Mouse (Mus musculus) embryo, embryonic 10.5 days (tissue): ENCODE results near the gene Necab3.
A peak's percentile ranks its signal among the peaks of the same experiment; 100 is the strongest.

ENCODE experiments used
- DNase-seq: peaks from one replicate; pipeline ENCODE4 v3.0.0-alpha.2; 2015; ENCODE audit warnings: low spot score

Gene Necab3

DNA sequence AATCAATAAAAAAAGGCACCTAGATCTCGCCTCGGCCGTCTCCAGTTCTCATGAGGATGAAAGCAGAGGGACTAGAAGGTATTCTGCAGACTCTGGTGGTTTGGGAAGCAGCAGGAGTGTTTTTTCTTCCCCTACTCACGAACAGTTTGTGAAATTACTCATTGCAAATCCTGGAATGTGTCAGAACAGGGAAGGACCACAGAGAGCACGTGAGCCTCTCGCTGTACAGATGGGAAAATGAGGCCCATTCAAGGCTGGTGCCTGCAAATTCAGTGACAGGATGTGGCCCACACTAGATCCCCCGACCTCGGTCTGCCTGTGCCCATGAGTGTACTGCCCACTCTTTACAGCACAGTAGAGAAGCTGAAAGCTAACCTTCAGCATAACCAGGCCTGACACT is 13.3 kb upstream of the Necab3 start:
- DNase-seq, result no peak

DNA sequence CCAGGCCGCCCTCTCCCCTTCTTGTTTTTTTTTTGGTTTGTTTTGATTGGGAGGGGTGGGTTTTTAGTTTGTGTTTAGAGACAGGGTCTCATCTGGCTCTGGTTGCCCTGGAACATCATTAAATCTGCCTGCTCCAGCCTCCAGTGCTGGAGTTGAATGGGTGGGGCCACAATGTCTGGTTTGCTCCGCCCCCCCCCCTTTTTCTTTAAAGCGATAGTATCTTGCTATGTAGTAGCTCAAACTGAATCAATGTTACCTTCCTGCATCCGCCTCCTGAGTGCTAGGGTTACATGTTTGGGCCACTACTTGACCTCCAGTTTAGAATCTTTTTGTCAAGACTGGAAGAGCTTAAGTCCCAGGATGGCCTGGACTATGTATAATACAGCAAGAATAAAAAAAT is 12.6 kb upstream of the Necab3 start:
- no peak for DNase-seq

DNA sequence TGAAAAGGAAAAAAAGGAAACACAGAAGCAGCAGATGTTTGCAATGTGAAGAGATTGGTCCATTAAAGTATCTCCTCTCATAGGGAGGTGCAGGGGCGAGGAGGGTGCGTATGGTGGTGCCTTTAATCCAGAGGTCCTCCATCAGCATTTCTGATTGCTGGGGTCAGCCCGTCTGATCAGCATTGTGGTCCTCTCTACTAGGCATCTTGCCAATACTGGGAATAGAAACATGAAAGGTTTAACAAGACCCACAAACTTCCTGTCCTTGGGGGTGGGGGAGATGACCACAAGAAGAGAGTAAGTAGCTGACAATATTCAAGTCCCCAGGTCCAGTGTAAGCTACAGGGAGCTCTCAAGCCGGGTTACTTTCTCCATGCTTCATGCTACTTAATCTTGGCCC is 12.0 kb upstream of the Necab3 start:
- DNase-seq, result no peak

DNA sequence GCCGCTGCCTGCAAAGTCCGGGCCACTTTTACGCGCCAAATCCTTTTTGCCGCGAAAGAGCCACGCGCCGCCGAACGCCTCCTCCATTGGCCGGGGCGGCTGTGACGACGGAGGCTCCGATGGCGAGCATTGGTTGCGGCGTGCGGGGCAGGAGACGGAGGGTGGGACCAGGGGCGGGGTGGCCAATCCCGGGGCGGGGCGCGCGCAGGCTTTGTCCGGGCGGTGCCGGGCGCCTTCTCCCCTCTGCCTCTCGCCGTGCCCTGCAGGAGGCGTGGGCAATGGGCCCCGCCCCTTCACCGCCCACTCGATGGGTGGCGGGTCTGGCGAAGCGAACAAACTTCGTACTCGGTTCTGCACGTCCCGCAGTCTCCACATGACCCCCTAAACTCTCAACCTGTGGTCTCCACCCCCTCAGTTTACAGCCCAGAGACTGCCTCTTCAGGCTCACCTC is 11.2 kb upstream of the Necab3 start, which contains the start of gene E2f1:
E2f1 (minus strand) TSS at position 57 of the 451 bp plus-strand sequence.
- DNase-seq, result peak; percentile 97

DNA sequence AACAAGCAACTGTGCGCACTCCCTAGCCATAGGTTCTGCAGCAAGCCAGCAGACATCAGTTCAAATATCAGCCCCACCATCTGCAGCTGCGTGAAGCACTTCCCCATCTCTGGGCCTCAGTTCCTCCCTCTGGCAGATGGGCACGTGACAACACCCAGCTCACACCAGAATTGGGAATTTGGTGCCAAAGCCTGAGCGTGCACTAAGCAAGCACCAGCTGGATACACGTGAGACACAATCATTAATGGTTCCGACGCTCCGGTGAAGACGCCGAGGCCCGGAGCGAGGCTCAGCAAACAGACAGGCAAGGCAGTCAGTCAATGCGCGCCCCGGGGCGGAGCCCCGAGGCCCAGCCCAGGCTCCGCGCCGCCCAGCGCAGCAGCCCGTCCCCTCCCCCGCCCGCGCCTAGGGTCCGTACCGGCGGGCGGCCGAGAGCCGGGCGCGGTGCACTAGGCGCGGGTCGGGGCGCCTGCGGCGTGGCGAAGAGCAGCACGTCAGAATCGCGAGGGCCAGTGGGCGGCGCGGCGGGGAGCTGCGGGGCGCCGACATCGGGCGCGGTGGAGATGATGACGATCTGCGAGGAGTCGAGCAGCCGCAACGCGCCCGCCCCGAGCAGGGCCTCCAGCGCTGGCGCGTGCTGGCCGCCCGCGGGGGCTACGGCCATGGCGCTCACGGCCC is 10.5 kb upstream of the Necab3 start:
- peak; percentile 72 for DNase-seq

DNA sequence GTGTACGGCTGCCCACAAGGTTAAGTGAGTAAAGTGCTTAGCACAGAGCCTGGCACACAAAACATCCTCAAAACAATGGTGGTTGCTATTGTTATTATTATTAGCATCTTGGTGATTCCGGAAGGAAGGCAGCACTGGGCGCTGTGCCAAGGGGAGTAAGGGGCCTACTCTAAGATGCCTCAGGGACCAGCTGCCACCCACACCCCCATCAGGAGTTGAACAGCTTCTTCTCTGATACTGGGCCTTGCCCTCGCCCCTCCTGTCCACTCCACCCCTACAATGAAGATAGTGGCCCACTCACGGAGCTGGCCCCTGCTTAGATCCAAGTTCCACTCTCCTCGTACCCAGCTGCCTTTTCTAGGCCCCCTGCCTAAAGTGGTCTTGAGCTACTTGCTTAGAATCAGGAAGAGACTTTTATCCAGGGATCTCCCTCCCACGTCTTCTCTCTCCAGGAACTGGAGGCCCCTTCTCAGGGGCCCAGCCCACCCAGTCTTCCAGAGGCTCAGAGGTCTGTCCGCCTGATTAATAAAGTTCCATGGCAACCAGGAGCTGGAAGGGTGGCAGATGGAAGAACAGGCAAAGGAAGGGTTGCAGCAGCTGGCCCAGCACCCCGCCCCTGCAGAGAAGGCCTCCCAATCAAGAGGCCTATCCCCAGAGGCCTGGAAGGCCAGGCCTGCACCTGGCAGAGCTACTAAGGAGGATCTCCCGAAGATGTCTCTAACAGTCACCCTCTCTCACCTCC is 9.8 kb upstream of the Necab3 start:
- peak; percentile 64 for DNase-seq

DNA sequence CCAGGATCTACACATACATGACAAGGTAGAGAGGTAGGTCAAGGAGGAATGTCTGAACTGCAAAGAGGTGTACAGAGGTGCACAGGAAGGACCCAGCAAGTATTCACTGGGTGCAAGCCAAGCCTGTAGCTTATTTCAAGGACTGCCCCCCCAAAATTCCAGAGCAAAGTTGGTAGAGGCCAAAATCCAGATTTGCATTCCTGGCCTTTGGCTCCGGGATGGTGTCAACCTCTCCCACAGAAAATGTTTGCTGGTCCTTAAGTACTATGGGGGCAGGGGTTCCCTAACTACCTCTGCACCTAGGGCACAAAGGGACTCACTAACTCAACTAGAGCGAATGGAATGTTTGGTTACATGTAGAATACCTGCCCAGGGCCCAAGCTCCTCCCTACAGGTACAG is 9.1 kb upstream of the Necab3 start:
- no peak for DNase-seq

DNA sequence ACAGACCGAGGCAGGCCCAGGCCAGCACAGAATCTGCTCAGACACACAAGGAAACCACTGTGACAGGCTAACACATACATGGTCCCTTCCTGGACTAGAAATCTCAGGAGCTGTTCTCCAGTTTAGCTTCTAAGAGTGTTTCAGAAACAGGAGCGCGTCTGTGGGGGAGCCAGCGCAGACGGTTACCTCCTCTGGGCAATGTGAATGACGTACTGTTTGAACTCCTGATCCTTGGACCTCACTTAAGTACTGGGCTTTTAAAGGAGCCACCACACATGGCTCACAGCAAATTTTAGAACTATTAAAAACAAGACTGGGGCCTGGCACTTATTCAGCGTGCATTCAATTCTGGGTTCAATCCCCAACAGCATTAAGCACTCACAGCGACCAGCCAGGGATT is 8.0 kb upstream of the Necab3 start:
- DNase-seq, result no peak

DNA sequence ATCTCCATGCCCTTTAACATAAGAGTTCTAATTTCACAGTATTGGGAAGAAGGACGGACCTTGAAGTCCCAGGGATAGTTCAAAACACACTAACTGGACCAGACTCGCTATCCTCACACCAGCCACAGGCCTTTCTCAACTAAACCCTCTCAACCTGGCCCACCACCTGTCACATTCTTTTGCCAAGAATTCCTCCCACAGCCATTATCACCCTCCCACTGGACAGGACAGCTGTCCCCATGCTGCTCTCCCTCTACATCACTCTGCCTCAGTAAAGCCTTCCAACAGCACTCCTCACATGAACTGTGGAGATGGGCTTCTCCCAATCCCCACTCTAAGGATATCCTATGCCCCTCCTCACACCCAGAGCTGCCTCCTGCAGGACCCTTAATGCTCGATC is 6.9 kb upstream of the Necab3 start:
- no peak for DNase-seq

DNA sequence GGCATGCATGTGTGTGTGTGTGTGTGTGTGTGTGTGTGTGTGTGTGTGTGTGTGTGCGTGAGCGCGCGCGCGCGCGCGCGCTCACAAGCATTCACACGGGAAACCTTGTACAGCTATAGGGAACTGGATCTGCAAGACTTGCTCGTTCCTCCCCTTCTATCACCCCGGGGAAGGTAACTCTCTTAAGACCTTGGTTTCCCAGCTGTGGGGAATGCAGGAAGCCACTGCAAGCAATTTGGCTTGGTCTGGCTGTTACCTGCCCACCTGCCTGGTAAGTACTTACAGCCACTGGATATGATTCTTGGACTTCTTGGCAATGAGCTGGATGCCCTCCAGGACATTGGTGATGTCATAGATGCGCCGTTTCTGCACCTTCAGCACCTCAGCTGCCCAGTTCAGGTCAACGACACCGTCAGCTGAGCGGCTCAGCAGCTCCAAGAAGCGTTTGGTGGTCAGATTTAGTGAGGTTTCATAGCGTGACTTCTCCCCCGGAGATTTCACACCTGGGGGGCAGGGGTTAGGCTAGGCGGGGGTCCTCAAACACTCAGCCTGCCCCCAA is 5.0 kb upstream of the Necab3 start:
- no peak for DNase-seq

DNA sequence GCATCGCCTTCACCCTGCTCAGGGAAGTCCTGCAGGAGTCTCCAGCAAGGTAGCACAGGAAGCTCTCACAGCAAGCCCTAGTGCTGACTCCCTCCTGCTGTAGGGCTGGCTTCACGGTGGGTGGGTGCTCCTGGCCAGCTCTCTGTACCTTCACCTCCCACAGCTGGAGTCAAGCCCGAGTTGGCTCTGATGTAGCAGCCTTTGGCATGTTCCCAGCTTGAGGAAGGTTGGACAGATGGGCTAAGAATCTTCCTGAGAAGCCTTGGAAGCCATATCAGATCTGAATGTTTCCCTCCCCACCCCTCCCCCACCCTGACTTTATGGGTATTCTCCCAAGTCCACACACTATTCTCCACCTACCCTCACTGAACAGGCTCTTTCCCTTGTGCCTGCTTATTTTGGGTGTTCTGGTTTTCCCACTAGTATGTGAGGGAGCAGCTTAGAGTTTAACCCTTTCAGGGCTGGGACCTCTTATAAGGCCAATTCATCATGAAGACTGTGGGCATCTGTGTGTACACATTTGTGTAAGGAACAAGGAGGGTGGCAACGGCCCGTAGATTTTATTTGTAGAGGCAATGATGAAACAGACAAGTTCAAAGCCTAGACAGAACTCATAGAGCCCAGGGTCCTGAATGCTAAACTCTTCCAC is 1.4 kb downstream of the Necab3 start:
- no peak for DNase-seq

DNA sequence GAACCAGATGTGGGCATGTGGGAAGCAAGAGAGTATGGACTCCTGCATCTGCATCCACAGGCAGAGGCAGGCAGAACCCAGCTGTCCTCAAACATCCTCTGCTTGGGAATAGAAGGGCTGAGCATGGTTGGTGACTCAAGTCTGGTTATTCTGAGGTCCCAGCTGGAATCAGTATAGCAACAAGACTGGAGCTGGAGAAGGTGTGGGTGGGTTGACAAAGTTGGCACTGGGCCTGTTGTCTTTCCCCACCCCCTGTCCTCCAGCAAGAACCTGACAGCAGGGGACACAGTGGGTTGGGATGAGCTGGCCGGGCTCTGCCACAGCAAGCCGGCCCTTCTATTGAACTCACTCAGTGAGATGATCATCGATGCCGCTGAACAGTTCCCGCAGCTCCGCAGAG is 3.5 kb downstream of the Necab3 start:
- no peak for DNase-seq

DNA sequence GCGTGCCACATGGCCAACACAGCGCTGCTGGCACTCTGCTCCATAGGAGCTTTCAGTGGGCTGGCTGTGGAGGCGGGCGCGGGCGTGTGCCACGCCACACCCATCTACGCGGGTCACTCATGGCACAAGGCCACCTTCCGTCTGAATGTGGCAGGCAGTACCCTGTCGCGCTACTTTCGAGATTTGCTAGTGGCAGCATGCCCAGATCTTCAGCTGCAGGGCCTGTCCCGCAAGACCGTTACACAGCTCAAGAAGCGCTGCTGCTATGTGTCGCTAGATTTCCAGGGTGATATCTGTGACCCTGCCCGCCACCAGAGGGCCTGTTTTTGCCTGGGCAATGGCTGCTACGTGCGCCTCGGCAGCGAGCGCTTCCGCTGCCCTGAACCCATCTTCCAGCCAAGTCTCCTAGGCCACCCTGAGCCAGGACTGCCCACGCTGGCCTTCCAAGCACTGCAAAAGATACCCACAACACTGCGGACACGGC is 6.2 kb downstream of the Necab3 start:
- DNase-seq, result peak; percentile 76

DNA sequence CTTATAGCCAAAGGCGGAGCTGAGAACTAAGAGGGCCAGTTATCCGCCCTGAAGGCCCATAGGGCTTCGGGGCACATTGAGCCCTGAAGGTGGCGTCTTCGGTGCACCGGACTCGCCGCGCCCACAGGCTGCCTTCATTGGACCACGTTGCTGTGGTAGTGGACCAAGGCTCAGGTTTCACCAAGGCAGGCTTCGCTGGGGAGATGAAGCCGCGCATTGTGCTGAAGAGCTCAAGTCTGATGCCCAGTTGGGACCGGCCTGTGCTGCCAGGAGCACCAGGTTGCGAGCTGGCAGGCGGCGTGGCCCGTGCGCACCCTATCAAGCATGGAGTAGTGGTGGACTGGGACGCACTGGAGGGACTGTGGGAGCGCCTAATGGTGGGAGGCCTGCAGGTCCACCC is 6.8 kb downstream of the Necab3 start:
- peak; percentile 56 for DNase-seq

DNA sequence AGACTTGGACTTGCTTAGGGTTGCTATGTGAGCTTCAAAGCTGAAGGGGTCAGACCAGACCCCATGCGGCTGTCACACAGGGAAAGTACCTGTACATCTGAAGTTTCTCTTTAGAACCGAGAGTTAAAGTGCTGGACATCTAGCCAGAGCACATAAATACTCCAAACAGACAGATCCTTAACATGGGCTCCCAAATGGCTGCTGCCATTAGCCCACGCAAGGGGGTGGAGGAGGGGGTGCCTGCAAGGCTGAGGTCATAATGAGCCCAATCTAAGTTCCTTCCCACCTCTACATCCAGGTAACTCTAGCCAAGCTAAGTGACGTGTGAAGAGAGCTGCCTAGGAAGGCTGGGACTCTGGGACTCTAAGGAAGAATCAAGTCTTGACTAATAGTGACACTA is 7.2 kb downstream of the Necab3 start, which contains the start of gene Actl10:
Actl10 (plus strand) TSS at position 301 of the 400 bp plus-strand sequence.
- no peak for DNase-seq

DNA sequence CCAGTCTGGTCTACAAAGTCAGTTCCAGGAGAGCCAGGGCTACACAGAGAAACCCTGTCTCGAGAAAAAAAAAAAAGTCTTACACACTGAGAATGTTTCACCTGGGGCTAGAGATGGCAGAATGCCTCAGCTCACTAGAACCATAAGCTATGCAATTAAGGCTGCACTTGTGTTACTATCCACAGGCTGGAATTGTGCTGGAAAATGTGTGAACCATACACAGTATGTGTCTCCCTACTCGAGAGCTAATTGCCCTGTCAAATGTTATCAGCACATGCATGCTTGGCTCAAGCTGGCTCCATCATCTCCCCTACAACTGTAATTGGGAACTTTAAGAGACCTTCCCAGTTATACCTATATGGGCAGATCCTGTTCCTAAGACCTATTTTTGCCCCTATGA is 7.8 kb downstream of the Necab3 start:
- DNase-seq, result no peak

DNA sequence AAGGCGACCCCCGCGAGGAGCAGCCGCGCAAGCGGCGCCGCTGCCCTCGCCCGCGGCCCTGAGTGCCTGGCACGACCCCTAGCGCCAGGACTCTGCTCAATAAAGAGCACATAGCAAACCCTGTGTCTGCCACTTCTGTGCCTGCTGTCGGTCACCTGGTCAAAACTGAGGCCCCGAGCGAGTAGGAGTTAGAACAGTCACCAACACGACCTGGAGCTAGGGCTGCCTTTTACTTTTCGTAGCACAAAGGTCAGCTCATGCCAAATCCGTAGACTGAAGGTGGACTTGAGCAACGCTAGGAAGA is 8.9 kb downstream of the Necab3 start:
- DNase-seq, result no peak

DNA sequence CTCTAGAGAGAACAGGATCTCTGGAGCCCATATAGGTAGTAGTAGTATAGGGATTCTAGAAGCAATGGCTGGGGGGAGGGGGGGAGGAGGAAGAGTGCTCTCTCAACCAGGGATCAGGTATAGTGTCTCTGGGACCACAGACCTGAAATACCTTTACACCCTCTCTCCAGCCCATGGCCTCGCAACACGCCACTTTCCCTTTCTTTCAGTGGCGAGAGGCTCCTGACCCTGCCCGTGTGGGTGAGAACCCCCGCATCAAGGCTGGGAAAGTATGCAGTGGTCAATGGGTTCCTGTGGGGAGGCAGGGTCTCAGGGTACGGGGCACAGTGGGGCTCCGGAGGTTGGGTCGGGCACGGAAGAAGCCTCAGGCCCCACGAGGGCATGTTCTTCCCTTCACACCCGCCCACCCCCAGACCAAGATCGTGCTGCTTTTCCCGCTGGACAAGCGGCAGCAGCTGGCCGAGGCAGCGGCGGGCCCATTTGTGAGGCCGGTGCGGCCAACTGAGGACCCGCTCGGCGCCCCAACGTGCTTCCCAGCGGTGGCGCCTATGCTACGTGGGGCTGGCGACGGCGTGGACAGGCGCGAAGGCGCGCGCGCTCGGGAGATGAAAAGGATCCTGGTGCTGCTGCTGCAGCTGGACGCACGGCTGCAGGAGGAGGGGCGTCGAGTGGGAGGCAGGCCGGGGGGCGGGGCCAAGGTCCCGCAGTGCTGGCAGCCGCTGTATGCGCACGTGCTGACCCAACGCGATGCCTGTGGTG is 9.4 kb downstream of the Necab3 start:
- DNase-seq, result peak; percentile 87

DNA sequence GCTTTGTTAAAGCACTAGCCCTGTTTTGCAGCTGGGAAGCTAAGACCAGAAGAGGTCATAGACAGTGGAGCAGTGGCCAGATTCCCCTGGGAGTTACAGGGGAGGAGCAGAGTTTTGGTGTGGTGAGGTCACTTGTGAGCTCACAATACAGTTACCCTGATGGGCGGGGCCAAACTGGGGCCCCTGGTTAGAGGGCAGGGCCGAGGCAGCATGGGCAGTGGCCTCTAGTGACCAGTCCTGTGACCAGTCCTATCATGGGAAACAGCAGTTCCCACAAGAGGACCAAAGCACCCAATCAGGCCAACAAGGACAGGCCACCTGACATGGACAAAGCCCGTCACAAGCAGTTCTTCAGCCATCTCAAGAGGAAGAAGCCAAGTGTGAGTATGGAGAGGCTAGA is 10.0 kb downstream of the Necab3 start:
- DNase-seq, result peak; percentile 54

DNA sequence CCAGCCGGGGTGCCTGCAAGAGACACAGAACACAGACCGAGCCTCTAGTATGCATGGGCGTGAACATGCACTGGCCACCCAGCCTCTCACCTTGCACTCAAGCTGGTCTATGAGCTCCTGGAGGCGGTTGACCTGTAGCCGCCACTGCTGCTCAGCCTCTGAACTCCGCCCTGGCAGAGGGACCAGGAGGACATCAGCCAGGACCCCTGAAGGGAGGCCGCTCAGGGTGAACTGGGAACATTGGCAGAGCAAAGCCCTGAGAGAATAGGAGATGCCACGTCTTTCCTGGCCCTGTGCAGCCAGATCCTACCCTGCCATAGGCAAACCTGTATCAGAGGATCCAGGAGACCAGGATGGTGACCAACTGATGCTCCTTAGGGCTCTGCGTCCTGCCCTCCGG is 12.0 kb downstream of the Necab3 start, which contains the start of gene 1700003F12Rik:
1700003F12Rik (plus strand) TSS at position 375 of the 400 bp plus-strand sequence.
- no peak for DNase-seq

DNA sequence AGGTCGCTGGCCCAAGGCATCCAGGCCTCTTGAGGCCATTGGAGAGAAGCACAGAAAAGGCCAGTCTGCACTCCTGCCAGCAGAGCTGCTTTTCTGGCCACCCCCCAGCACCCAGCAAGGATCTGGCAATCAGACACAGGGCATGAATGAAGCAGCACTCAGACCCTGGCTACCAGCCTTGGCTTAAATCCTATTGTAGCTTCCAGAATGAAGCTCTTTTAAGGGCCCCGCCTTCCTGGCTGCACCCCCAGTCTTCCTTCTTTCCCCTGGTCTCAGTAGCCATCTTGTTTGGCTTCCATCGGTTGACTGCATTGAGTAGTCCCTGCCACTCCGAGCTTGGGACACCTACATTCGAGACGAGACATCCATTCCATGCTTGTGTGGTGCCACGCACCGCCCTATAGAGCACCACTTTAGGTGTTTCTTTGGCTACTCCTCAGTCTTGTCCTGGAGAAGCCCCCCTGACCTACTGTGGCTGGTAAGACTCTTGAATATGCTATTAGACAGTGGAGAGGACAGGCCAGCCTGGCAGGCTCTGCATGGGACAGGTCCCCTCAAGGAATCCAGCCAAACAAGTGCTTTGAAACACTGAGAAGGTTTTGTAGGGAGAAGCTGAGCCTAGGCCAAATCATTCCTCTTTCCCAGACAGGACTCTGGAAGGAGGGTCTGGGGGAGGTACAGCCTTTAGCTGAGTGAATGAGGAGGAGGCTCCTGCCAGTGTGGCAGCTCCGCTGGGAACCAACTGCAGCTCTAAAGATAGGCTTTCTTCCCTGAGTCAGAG is 14.9 kb downstream of the Necab3 start:
- no peak for DNase-seq
